Mouse (Mus musculus): Measurements from ENCODE around the gene Galnt13.
"Not testable (repeated sequence)": the region's sequence is repeated elsewhere in the genome, so short reads cannot be mapped to it uniquely, and the experiment has no call there.

Galnt13 gene

GRCm38 (mm10) chr2:54936369-54936768 is 500.3 kb downstream of the Galnt13 start:
- no peak for DNase-seq

GRCm38 (mm10) chr2:54937306-54937705 is 501.2 kb downstream of the Galnt13 start:
- DNase-seq = no peak

GRCm38 (mm10) chr2:54938075-54938474 is 502.0 kb downstream of the Galnt13 start:
- DNase-seq = no peak

- no peak for DNase-seq
These were observed 507.3 kb downstream of the Galnt13 start for GRCm38 (mm10) chr2:54943386-54943785.

- DNase-seq = no peak
These were observed 547.7 kb downstream of the Galnt13 start for GRCm38 (mm10) chr2:54983839-54984238.

- not testable (repeated sequence) for DNase-seq
These were observed 586.4 kb downstream of the Galnt13 start for GRCm38 (mm10) chr2:55022539-55022938.

GRCm38 (mm10) chr2:55034610-55035009 is 598.5 kb downstream of the Galnt13 start:
- DNase-seq = no peak

- DNase-seq = no peak
These were observed 629.6 kb downstream of the Galnt13 start for GRCm38 (mm10) chr2:55065469-55066315.

GRCm38 (mm10) chr2:55085580-55085979 is 649.5 kb downstream of the Galnt13 start:
- DNase-seq = no peak

- no peak for DNase-seq
These were observed 651.9 kb downstream of the Galnt13 start for GRCm38 (mm10) chr2:55088034-55088433.

GRCm38 (mm10) chr2:55090332-55090731 is 654.2 kb downstream of the Galnt13 start:
- DNase-seq = no peak

GRCm38 (mm10) chr2:55091495-55091894 is 655.4 kb downstream of the Galnt13 start:
- no peak for DNase-seq

- no peak for DNase-seq
These were observed 663.0 kb downstream of the Galnt13 start for GRCm38 (mm10) chr2:55099100-55099499.

- no peak for DNase-seq
These were observed 665.2 kb downstream of the Galnt13 start for GRCm38 (mm10) chr2:55101279-55101678.

GRCm38 (mm10) chr2:55103521-55103920 is 667.4 kb downstream of the Galnt13 start:
- no peak for DNase-seq

- no peak for DNase-seq
These were observed 671.7 kb downstream of the Galnt13 start for GRCm38 (mm10) chr2:55107828-55108227.

GRCm38 (mm10) chr2:55153089-55153488 is 717.0 kb downstream of the Galnt13 start:
- no peak for DNase-seq

GRCm38 (mm10) chr2:55164781-55165180 is 728.7 kb downstream of the Galnt13 start:
- no peak for DNase-seq
